1 mouse cellular context compared by ENCODE assay signal in the genomic region with DNA sequence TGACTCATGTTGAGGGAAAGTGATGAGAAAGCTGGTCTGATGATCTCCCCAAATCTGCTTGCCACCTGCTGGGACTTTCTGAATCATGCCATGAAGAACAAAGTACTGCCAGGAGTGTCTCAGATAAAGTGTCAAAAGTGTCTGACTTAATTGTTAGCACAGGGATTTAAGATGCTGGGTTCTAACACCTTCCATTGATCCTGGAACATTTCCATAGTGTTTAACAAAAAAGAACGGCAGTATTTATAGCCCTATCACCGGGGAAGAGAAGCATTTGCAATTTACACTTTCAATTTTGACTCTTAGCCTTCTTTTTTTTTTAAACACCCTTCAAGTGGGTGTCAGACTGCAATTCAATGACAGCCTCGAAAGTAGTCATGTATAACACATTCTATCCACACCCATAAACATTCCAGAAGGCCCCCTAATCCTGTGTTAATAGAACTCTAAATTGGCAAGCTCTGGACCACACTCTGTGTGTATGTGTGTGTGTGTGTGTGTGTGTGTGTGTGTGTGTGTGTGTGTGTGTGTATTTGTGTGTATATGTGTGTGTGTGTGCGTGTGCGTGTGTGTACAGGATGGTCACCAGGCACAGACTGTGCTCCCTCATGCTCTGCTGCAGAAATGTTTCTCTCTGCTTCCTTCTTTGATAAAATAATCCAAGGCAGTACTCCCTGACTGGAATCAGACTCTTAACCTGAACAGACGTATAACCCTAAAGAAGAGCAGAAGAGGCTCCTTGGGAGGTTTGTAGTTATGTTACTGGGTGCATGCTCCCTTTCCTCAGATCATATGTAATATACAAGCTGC.
TF ChIP-seq lines count a peak whose summit lies in the region.

No protein-coding gene starts in this region.

TF ChIP-seq in CH12.LX, 34 proteins besides CTCF, POLR2A, EP300 and RAD21 (continued from another document):
- no peak for TF ChIP-seq NELFE (IDR thresholded peaks at IDR 0.05; ENCODE audit: low read depth, low read length)
